Mouse (Mus musculus): ENCODE measurements around the gene Eml2.
A peak's percentile ranks its signal among the peaks of the same experiment; 100 is the strongest.

The Eml2 gene

GRCm38 (mm10) chr7:19231849-19232248 lies 55.6 kb downstream of the Eml2 start:
- DNase-seq: no peak

GRCm38 (mm10) chr7:19234652-19235051 lies 58.4 kb downstream of the Eml2 start:
- DNase-seq: no peak

GRCm38 (mm10) chr7:19235092-19235671 lies 59.0 kb downstream of the Eml2 start:
- no peak for DNase-seq

- no peak for DNase-seq
Measured at GRCm38 (mm10) chr7:19236411-19236810, 60.2 kb downstream of the Eml2 start.

- DNase-seq: no peak
Measured at GRCm38 (mm10) chr7:19238344-19238743, 62.1 kb downstream of the Eml2 start.

- peak; percentile 95 for DNase-seq
Measured at GRCm38 (mm10) chr7:19239423-19239822, 63.2 kb downstream of the Eml2 start.

GRCm38 (mm10) chr7:19239986-19240385 lies 63.8 kb downstream of the Eml2 start:
- DNase-seq: no peak

- DNase-seq: no peak
Measured at GRCm38 (mm10) chr7:19240905-19241463, 64.8 kb downstream of the Eml2 start.

- no peak for DNase-seq
Measured at GRCm38 (mm10) chr7:19242005-19242404, 65.8 kb downstream of the Eml2 start.

GRCm38 (mm10) chr7:19243858-19244257 lies 67.6 kb downstream of the Eml2 start:
- no peak for DNase-seq

- no peak for DNase-seq
Measured at GRCm38 (mm10) chr7:19245083-19245482, 68.9 kb downstream of the Eml2 start.

GRCm38 (mm10) chr7:19246855-19247254 lies 70.6 kb downstream of the Eml2 start:
- DNase-seq: no peak

GRCm38 (mm10) chr7:19247511-19247910 lies 71.3 kb downstream of the Eml2 start:
- no peak for DNase-seq

GRCm38 (mm10) chr7:19252078-19252477 lies 75.9 kb downstream of the Eml2 start:
- DNase-seq: no peak

GRCm38 (mm10) chr7:19253437-19253836 lies 77.2 kb downstream of the Eml2 start:
- no peak for DNase-seq

GRCm38 (mm10) chr7:19255395-19255794 lies 79.2 kb downstream of the Eml2 start:
- no peak for DNase-seq
